ENCODE assay signal across 8 mouse cellular contexts in the genomic region with DNA sequence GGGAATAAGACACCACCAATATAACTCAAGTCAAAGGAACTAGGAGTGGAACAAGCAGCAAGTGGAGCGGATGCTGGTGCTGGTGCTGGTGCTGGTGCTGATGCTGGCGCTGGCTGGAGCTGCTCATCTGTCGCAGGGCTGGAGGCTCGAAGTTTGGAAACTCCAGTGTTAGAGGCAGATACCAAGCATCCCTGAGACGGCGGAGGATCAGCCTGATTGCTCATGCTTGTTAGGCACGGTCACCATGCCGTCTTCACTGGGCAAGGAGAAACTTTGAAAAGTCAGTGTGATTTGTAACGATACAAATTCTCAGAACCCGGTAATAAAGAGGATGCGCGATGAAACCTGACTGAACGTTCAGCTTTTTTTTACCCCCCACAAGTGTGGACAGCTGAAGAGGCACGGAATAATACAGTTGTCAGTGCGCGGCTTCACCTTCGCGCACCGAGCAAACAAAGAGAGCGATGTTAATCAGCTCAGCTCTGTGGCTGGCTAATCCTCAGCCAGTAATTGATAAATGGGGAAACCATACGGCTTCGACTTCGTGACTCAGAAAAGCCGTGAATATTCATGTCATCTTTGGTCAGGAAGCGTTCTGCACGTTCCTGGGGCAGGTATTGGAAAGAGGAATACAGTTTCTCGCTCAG.
DNase-seq lines count a peak whose midpoint lies in the region; ATAC-seq and TF ChIP-seq lines count a peak whose summit lies in the region.

No protein-coding gene starts in this region.

- peak overlapping the region; percentile 75 for H3K4me2 ChIP-seq in embryonic facial prominence, embryonic 13.5 days
- H3K4me2 ChIP-seq in hindbrain, embryonic 16.5 days (ENCODE audit: low read length): peak overlapping the region; percentile 97
- peak overlapping the region; percentile 96 for H3K4me2 ChIP-seq in midbrain, embryonic 16.5 days (ENCODE audit: low read length)

- peaks cover 31% of the 10 kb centered on the region for H3K27me3 ChIP-seq in embryonic facial prominence, embryonic 13.5 days
- no peaks in the 10 kb centered on the region for H3K27me3 ChIP-seq in hindbrain, embryonic 16.5 days (replicated peaks; ENCODE audit: control insufficient read depth, insufficient read depth, low read length)
- peaks cover 16% of the 10 kb centered on the region for H3K27me3 ChIP-seq in midbrain, embryonic 16.5 days (ENCODE audit: control insufficient read depth, insufficient read depth, low read depth, low read length)

- H3K9me3 ChIP-seq in embryonic facial prominence, embryonic 13.5 days: no peaks in the 10 kb centered on the region
- no peaks in the 10 kb centered on the region for H3K9me3 ChIP-seq in hindbrain, embryonic 16.5 days (ENCODE audit: control insufficient read depth, low read length)
- no peaks in the 10 kb centered on the region for H3K9me3 ChIP-seq in midbrain, embryonic 16.5 days (replicated peaks; ENCODE audit: control insufficient read depth, low read length, poor library complexity, severe bottlenecking)

- H3K36me3 ChIP-seq in embryonic facial prominence, embryonic 13.5 days: no peaks in the 10 kb centered on the region
- H3K36me3 ChIP-seq in hindbrain, embryonic 16.5 days (ENCODE audit: control insufficient read depth, insufficient read depth, low read length): no peaks in the 10 kb centered on the region
- H3K36me3 ChIP-seq in midbrain, embryonic 16.5 days (ENCODE audit: control insufficient read depth, insufficient read depth, low read length): no peaks in the 10 kb centered on the region

- no peak overlapping the region for H3K27ac ChIP-seq in left cerebral cortex, adult 2 months
- no peak overlapping the region for H3K27ac ChIP-seq in embryonic facial prominence, embryonic 13.5 days
- no peak overlapping the region for H3K27ac ChIP-seq in hindbrain, embryonic 16.5 days (ENCODE audit: low read depth, low read length)
- H3K27ac ChIP-seq in midbrain, embryonic 16.5 days (ENCODE audit: low read length): no peak overlapping the region

- WGBS in embryonic facial prominence, embryonic 13.5 days: 2% methylated on average over 27 of the region's 27 CpGs
- WGBS in hindbrain, embryonic 16.5 days: 1% methylated on average over 27 of the region's 27 CpGs
- under 1% methylated on average over 27 of the region's 27 CpGs for WGBS in midbrain, embryonic 16.5 days

- no peak for ATAC-seq in embryonic facial prominence, embryonic 13.5 days (ENCODE audit: insufficient number of reproducible peaks, insufficient read depth, low FRiP score, low TSS enrichment, low read depth)
- peak; percentile 68; the same call in 1 of the 2 replicates for ATAC-seq in hindbrain, embryonic 16.5 days
- ATAC-seq in midbrain, embryonic 16.5 days: peak; percentile 32; the same call in 1 of the 2 replicates

- peak overlapping the region; percentile 58 for H3K9ac ChIP-seq in embryonic facial prominence, embryonic 13.5 days
- H3K9ac ChIP-seq in hindbrain, embryonic 16.5 days (ENCODE audit: low read depth, low read length): peak overlapping the region; percentile 51
- peak overlapping the region; percentile 60 for H3K9ac ChIP-seq in midbrain, embryonic 16.5 days (ENCODE audit: low read depth, low read length)

- peaks cover 13% of the 10 kb centered on the region; the same call in 1 of the 2 replicates for H3K4me1 ChIP-seq in embryonic facial prominence, embryonic 13.5 days
- H3K4me1 ChIP-seq in hindbrain, embryonic 16.5 days (ENCODE audit: control insufficient read depth, insufficient read depth, low read depth, low read length): no peaks in the 10 kb centered on the region
- peaks cover 11% of the 10 kb centered on the region for H3K4me1 ChIP-seq in midbrain, embryonic 16.5 days (ENCODE audit: control insufficient read depth, insufficient read depth, low read length)

- intact Hi-C loops in left cerebral cortex, adult 2 months (cut with DNase I): no loop called here

- TF ChIP-seq CTCF in left cerebral cortex, adult 2 months (IDR thresholded peaks at IDR 0.05): no peak

- no peak for DNase-seq in left cerebral cortex, adult 2 months (ENCODE audit: extremely low spot score in 1 of 2, low spot score in 2 of 2)
- no peak for DNase-seq in left cerebral cortex, adult 11 months (ENCODE audit: low spot score)
- DNase-seq in spleen, postnatal 36 days (ENCODE audit: low spot score in 2 of 2): no peak
- no peak for DNase-seq in gastrocnemius, adult 18-20 months (ENCODE audit: low spot score)
- no peak for DNase-seq in kidney, adult 18-20 months

- peak overlapping the region; percentile 50 for H3K4me3 ChIP-seq in left cerebral cortex, adult 2 months
- peak overlapping the region; percentile 44 for H3K4me3 ChIP-seq in embryonic facial prominence, embryonic 13.5 days
- H3K4me3 ChIP-seq in hindbrain, embryonic 16.5 days (ENCODE audit: low read length): peak overlapping the region; percentile 52
- peak overlapping the region; percentile 50 for H3K4me3 ChIP-seq in midbrain, embryonic 16.5 days (ENCODE audit: low read depth, low read length)
